Mouse (Mus musculus): ENCODE data around the gene Lrp8. TPM values are rescaled to one million over a fixed set of nuclear protein-coding genes. Genes with fewer than 3 reads are reported as not detected.

The Lrp8 gene
- 47.6 and 53.9 TPM in 2 replicates for polyA plus RNA-seq (2016; fragmentation: Nextera tagmentation; extraction: Ambion mirVana)

DNA sequence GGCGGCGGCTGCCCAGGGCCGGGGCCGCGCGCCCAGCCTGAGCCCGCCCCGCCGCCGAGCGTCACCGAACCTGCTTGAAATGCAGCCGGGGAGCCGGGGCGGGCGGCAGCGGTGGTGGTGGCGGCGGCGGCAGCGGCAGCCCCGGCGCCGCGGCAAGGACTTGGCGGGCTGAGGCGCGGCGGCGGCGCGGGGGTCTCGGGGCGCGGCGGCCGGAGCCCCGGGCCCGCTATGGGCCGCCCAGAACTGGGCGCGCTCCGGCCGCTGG is at the start of gene Lrp8:
Gene Lrp8 (plus strand): TSS at position 77 of the 265 bp plus-strand sequence.
- Histone ChIP-seq H3K36me3 (peaks cover 20% of the 10 kb centered on the region), H3K9me3 (no peaks in the 10 kb centered on the region), H3K4me1 (peaks cover 42% of the 10 kb centered on the region), H3K27ac (peak within 1 kb of the TSS; percentile 96), H3K27me3 (replicated peaks) (no peaks in the 10 kb centered on the region), H3K9ac (peak within 1 kb of the TSS; percentile 89), H3K4me2 (replicated peaks) (peak within 1 kb of the TSS; percentile 73), H3K4me3 (peak within 1 kb of the TSS; percentile 85)
- WGBS: 0% methylated on average over 37 of the region's 44 CpGs
- ATAC-seq (ENCODE audit: low FRiP score, low read depth): no peak

DNA sequence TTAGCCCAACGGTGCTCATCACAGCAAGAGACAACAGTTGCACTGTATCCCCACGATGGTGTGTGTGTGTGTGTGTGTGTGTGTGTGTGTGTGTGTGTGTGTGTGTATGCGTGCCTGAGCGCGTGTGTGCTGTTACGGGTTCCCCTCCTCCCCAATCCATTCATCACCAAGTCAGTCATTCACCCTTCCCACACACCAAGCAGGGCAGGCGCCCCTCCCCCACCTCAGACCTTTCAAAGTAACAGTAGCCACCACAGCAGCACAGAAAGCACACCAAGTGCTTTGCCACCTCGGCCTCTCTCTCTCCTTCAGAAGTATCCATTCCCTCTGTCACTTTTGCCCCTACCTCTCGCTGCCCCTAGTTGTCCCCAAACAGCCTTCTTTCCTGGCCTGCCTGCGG is 45.8 kb upstream of the Lrp8 start:
- H3K9me3 ChIP-seq: no peaks in the 10 kb centered on the region
- peak overlapping the region; percentile 1; the same call in 1 of the 2 replicates for H3K9ac ChIP-seq
- H3K27me3 ChIP-seq (replicated peaks): peaks cover 12% of the 10 kb centered on the region; the same call in 1 of the 2 replicates
- WGBS: 7% methylated on average over 10 of the region's 10 CpGs
- H3K4me1 ChIP-seq: peaks cover 20% of the 10 kb centered on the region
- 0 out of 2 replicates have a peak overlapping the region, but pooled peaks have one; percentile 16 for H3K4me2 ChIP-seq (replicated peaks)
- H3K36me3 ChIP-seq: no peaks in the 10 kb centered on the region
- no peak for ATAC-seq (ENCODE audit: low FRiP score, low read depth)
- no peak overlapping the region for H3K4me3 ChIP-seq
- H3K27ac ChIP-seq: no peak overlapping the region

DNA sequence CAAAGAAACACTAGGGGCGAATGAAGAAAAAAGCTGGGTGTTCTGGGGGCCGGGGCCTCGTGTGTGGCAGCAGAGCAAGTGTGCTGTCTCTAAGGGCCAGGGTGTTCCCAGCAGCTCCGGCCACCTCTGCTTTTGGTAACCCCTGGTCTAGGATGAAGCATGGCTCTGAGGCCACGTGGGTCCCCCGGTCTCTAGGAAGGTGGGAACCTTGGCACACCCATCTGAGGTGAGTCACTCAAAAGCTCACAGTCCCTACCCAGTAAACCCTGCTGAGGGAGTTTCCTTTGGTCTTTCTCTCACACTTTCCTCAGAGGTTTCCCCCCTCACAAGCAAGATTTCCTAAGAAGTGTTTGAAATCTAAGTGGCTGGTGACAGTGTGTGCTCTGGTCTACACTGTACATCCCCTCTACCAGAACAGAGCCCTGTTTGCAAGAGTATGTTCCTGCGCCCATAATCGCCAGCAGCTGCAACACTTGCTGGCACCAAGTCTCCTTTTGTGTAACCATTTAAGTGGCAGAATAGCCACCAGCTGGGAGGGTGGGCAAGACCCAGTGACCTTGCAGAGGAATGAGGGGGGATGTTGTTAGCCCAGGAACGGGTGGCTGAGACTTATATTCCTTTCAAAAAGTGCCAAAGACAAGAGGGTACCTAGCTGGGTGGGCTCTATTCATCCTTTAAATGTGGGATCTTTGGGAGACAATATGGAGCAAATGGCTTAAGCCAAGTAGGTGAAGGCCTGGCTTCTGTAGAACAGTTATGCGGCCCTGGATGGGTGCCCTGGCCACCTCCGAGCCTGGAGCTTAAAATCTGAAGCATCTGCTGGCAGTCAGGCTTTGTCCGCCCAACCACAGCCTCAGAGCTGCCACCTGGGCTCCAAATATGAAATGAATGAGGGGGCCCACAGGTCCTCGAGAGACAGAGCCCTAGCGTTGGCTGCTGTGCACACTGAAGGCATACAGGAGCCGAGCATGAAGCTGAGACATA is 44.3 kb upstream of the Lrp8 start:
- peaks cover 20% of the 10 kb centered on the region for H3K4me1 ChIP-seq
- H3K4me3 ChIP-seq: no peak overlapping the region
- H3K9ac ChIP-seq: 0 out of 2 replicates have a peak overlapping the region, but pooled peaks have one; percentile 35
- H3K27me3 ChIP-seq (replicated peaks): peaks cover 12% of the 10 kb centered on the region; the same call in 1 of the 2 replicates
- ATAC-seq (ENCODE audit: low FRiP score, low read depth): 0 out of 2 replicates have a peak, but pooled peaks have one; percentile 24
- H3K27ac ChIP-seq: no peak overlapping the region
- H3K9me3 ChIP-seq: no peaks in the 10 kb centered on the region
- WGBS: 68% methylated on average over 15 of the region's 15 CpGs
- H3K36me3 ChIP-seq: no peaks in the 10 kb centered on the region
- no peak overlapping the region for H3K4me2 ChIP-seq (replicated peaks)

DNA sequence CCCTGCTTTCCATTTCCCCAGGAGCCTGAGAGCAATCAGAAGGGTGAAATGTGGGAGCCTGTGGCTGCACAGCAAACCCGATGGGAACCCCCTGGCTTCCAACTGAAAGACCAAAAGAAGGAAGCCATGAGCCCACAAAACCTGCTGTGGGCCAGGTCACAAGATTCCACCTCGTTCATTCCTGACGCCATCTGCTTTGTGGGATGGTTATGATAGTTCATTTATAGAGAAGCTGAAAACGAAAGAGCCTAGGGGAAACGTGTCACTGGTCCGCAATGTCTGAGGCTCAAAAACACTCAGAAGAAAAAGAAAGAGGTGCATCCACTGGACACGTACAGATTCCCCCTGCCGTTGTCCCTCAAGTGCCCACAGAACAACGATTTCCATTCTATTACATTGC is 43.1 kb upstream of the Lrp8 start:
- Histone ChIP-seq H3K9me3 (no peaks in the 10 kb centered on the region), H3K27ac (no peak overlapping the region), H3K4me1 (peaks cover 20% of the 10 kb centered on the region), H3K27me3 (replicated peaks) (peaks cover 12% of the 10 kb centered on the region; the same call in 1 of the 2 replicates), H3K9ac (no peak overlapping the region), H3K4me2 (replicated peaks) (no peak overlapping the region), H3K4me3 (no peak overlapping the region), H3K36me3 (no peaks in the 10 kb centered on the region)
- ATAC-seq (ENCODE audit: low FRiP score, low read depth): no peak
- WGBS: 78% methylated on average over 9 of the region's 9 CpGs

DNA sequence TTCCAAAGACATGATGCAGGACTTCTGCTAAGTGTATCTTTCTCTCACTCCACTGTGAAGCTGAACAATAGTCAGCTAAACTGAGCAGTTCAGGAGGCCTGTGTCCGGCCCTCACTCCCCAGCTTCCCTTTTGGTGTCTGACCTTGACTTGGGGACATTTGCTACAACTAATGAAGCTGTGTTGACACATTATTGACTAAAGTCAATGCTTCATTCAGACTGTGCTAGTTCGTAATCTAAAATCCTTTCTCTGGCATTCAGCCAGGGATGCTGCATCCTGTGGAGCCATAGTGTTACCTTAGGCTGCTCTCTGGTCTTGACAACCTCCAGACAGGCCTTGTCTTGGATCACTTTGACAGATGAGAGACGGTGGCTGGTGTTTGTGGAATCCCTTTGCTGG is 39.1 kb upstream of the Lrp8 start:
- Histone ChIP-seq H3K27me3 (replicated peaks) (0 out of 2 replicates have a peak, but pooled peaks cover 5% of the 10 kb centered on the region), H3K4me3 (no peak overlapping the region), H3K9ac (no peak overlapping the region), H3K36me3 (no peaks in the 10 kb centered on the region), H3K27ac (no peak overlapping the region), H3K4me1 (peaks cover 14% of the 10 kb centered on the region), H3K4me2 (replicated peaks) (no peak overlapping the region), H3K9me3 (no peaks in the 10 kb centered on the region)
- WGBS: 75% methylated on average over 3 of the region's 3 CpGs
- ATAC-seq (ENCODE audit: low FRiP score, low read depth): no peak

DNA sequence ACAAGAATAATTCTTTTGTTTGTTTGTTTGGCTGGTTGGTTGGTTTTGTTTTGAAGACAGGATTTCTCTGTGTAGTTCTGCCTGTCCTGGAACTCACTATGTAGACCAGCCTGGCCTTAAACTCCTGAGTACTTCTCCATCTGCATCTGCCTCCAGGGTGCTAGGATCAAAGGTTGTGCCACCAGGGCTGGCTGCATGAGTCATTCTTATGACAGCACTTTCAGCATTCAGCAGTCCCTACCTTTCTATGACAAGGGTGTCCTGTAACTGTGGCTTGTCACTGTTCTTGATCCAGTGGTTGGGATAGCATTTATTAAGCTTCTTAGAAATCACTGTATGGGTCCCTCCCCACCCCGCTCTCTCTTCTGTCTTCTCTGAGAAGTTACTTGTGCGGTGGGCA is 38.5 kb upstream of the Lrp8 start:
- no peak for ATAC-seq (ENCODE audit: low FRiP score, low read depth)
- Histone ChIP-seq H3K27me3 (replicated peaks) (0 out of 2 replicates have a peak, but pooled peaks cover 3% of the 10 kb centered on the region), H3K4me1 (peaks cover 14% of the 10 kb centered on the region), H3K9me3 (no peaks in the 10 kb centered on the region), H3K36me3 (no peaks in the 10 kb centered on the region), H3K9ac (no peak overlapping the region), H3K4me2 (replicated peaks) (no peak overlapping the region), H3K27ac (no peak overlapping the region), H3K4me3 (no peak overlapping the region)
- WGBS: 90% methylated on average over 2 of the region's 2 CpGs

DNA sequence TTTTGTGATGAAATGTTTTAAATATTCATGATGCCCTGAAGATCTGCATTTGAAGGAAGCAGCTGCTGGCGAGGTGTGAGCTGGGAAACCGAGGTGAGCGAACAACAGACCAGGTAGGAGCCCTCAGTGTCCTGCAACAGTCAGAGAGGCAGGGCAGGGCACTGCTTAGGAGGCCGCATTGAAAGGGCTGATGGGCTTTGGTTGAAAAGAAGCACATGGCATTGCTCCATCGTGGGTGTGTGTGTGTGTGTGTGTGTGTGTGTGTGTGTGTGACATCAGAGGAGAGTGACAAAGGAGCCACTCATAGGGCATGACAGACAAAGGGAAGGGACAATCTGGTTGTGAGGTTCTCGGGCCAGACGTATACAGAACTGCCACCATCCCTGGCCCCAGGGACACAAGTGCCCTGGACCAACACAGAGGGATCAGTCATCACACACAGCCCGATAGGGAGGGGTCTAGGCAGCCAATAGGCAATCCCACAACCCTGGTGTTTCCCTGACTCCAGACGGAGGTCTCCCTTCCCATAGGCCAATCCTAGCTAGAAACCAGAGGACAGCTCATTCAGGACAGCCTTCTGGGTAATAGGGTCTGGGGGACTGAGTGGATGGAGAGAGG is 36.8 kb upstream of the Lrp8 start:
- Histone ChIP-seq H3K27ac (no peak overlapping the region), H3K9me3 (no peaks in the 10 kb centered on the region), H3K36me3 (no peaks in the 10 kb centered on the region), H3K27me3 (replicated peaks) (no peaks in the 10 kb centered on the region), H3K4me3 (no peak overlapping the region), H3K4me2 (replicated peaks) (no peak overlapping the region), H3K9ac (no peak overlapping the region), H3K4me1 (peaks cover 14% of the 10 kb centered on the region)
- 42% methylated on average over 9 of the region's 9 CpGs for WGBS
- peak; percentile 25; the same call in 1 of the 2 replicates for ATAC-seq (ENCODE audit: low FRiP score, low read depth)

DNA sequence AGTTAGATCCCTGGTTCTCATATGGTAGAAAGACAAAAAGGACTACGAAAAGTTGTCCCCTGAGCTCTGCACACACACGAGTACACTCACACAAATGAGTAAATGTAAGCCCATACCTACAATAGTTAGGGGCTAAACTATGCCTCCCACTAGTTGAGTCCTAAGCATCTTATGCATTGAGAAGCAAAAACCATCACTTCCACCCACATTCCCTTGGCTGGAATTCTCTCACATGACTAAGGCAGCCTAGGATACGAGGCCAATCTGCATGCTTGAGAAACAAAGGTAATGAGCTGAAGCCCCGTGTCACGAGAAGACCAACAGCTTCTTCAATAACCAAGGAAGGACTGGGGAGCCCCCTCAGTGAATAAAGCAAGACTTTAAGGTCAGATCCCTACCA is 35.9 kb upstream of the Lrp8 start:
- WGBS: 26% methylated on average over 5 of the region's 5 CpGs
- Histone ChIP-seq H3K4me2 (replicated peaks) (no peak overlapping the region), H3K36me3 (no peaks in the 10 kb centered on the region), H3K9me3 (no peaks in the 10 kb centered on the region), H3K9ac (no peak overlapping the region), H3K4me1 (peaks cover 14% of the 10 kb centered on the region), H3K4me3 (no peak overlapping the region), H3K27ac (no peak overlapping the region), H3K27me3 (replicated peaks) (no peaks in the 10 kb centered on the region)
- 0 out of 2 replicates have a peak, but pooled peaks have one; percentile 4 for ATAC-seq (ENCODE audit: low FRiP score, low read depth)

DNA sequence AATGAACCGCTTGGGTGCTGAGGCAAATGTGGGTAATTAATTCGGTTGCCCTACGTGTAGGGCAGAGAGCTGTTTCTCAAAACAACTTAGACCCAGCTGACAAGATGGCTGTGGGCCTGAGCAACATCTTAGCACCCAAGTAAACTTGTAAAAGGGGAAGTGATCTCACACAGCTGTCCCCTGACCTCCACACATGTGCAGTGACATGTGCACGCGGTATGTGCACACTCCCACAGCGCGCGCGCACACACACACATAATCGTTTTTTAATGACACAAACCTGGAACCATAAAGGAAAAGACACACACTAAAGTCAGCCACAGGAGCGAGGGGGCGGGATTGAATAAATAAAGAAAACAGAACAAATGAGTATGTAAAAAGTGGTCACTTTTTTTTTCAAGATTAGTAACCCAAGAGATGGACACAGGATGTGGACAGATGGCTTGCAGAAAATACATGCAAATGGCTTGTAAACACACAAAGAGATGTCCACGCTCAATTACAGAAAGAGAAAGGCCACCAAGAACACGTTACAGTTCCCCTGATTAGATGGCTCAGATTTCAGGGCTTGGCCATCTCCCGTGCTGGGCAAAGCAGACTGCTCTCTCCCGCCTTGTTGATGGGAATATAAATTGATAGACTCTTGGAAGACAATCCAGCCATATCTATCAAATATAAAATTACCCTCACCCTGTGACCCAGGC is 29.8 kb upstream of the Lrp8 start:
- Histone ChIP-seq H3K9ac (no peak overlapping the region), H3K4me2 (replicated peaks) (no peak overlapping the region), H3K4me3 (no peak overlapping the region), H3K9me3 (no peaks in the 10 kb centered on the region), H3K36me3 (no peaks in the 10 kb centered on the region), H3K27me3 (replicated peaks) (no peaks in the 10 kb centered on the region), H3K4me1 (peaks cover 25% of the 10 kb centered on the region), H3K27ac (no peak overlapping the region; the same call in 1 of the 2 replicates)
- WGBS: 62% methylated on average over 16 of the region's 16 CpGs
- no peak for ATAC-seq (ENCODE audit: low FRiP score, low read depth)

DNA sequence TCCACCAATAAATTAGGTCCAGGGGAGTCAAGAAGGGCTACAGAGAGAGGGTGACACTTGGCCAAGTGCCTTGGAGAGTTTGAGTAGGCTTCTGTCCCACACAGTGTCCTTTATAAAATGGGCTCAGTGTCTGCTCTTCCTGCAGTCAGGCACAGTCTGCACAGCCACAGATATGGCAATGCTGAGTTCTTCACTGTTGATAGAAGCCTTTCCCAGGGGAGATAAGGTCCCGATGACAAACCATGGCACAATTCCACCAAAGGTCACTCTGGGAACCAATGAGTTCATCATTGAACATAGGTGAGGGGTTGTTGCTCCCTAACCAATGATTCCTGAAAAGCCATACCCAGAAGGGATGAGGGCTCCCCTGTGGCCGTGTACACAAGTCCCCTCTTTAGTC is 27.2 kb upstream of the Lrp8 start:
- Histone ChIP-seq H3K9me3 (no peaks in the 10 kb centered on the region), H3K4me2 (replicated peaks) (no peak overlapping the region), H3K27ac (no peak overlapping the region), H3K9ac (no peak overlapping the region), H3K36me3 (no peaks in the 10 kb centered on the region), H3K4me3 (no peak overlapping the region), H3K4me1 (peaks cover 25% of the 10 kb centered on the region), H3K27me3 (replicated peaks) (0 out of 2 replicates have a peak, but pooled peaks cover 3% of the 10 kb centered on the region)
- 74% methylated on average over 2 of the region's 2 CpGs for WGBS
- ATAC-seq (ENCODE audit: low FRiP score, low read depth): no peak

DNA sequence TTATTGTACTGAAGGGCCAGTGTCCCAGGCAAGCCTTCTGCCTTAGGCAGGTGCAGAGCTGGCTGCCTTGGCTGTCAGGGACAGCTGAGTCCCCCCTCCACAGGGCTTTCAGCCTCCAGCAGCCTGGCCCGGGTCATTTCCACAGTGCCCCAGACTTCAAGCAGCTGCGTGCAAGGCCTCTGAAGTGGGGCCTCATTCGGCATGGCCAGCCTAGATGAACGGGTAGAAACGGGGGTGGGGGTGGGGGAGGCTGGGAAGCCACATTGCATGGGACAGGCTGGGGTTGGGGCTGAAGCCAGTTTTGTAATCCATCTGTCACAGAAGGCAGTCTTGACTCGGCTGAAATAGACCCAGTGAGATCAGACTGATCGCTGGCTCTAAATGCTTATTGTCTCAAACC is 26.4 kb upstream of the Lrp8 start:
- Histone ChIP-seq H3K27ac (no peak overlapping the region; the same call in 1 of the 2 replicates), H3K27me3 (replicated peaks) (0 out of 2 replicates have a peak, but pooled peaks cover 3% of the 10 kb centered on the region), H3K4me2 (replicated peaks) (peak overlapping the region; percentile 14; the same call in 1 of the 2 replicates), H3K4me3 (no peak overlapping the region), H3K36me3 (no peaks in the 10 kb centered on the region), H3K4me1 (peaks cover 25% of the 10 kb centered on the region), H3K9ac (no peak overlapping the region), H3K9me3 (no peaks in the 10 kb centered on the region)
- WGBS: 10% methylated on average over 7 of the region's 7 CpGs
- ATAC-seq (ENCODE audit: low FRiP score, low read depth): peak; percentile 80

Measured in neural tube, embryonic 12.5 days (tissue).